9 mouse cellular contexts compared by ENCODE assay signal in genomic region chr16:10925591-10926180, GRCm38 (mm10).
A peak's percentile ranks its signal among the peaks of the same experiment; 100 is the strongest.
DNase-seq lines count a peak whose midpoint lies in the region; ATAC-seq lines count a peak whose summit lies in the region.
"Had no signal": no experiment of that assay in that cellular context is flagged by ENCODE, and none has a peak within 500 bp of the region (broad histone marks: within the 10 kb centered on the region; RNA-seq: fewer than 3 reads in every experiment).

No protein-coding gene starts in this region.

- ATAC-seq in hindbrain, embryonic 13.5 days (ENCODE audit: low FRiP score) = no peak
- no peak for ATAC-seq in megakaryocyte, adult 5-6 weeks (ENCODE audit: poor library complexity, severe bottlenecking)

- no peak overlapping the region for H3K4me2 ChIP-seq in hindbrain, embryonic 13.5 days

- no peaks in the 10 kb centered on the region for H3K36me3 ChIP-seq in hindbrain, embryonic 10.5 days
- H3K36me3 ChIP-seq in hindbrain, embryonic 13.5 days = no peaks in the 10 kb centered on the region

- H3K4me1 ChIP-seq in hindbrain, embryonic 10.5 days (replicated peaks) = peaks cover 16% of the 10 kb centered on the region
- H3K4me1 ChIP-seq in hindbrain, embryonic 13.5 days (replicated peaks) = no peaks in the 10 kb centered on the region; the same call in 1 of the 2 replicates

- H3K27ac ChIP-seq in hindbrain, embryonic 10.5 days = peak overlapping the region; percentile 68
- no peak overlapping the region for H3K27ac ChIP-seq in hindbrain, embryonic 13.5 days

- peaks cover 12% of the 10 kb centered on the region for H3K9me3 ChIP-seq in hindbrain, embryonic 10.5 days
- 0 out of 2 replicates have a peak, but pooled peaks cover 2% of the 10 kb centered on the region for H3K9me3 ChIP-seq in hindbrain, embryonic 13.5 days

- 67% methylated on average over 7 of the region's 7 CpGs for WGBS in hindbrain, embryonic 10.5 days
- 50% methylated on average over 7 of the region's 7 CpGs for WGBS in hindbrain, embryonic 13.5 days

- no peak overlapping the region for H3K4me3 ChIP-seq in hindbrain, embryonic 10.5 days
- H3K4me3 ChIP-seq in hindbrain, embryonic 13.5 days = no peak overlapping the region

- DNase-seq in hindbrain, embryonic 10.5 days (ENCODE audit: low spot score) = no peak
- peak; percentile 38 for DNase-seq in retina, postnatal 1 day
- no peak for DNase-seq in retina, embryonic 14.5 days (ENCODE audit: low spot score)
- peak; percentile 43 to 60 for DNase-seq in cerebellum, postnatal 25 days
- peak; percentile 62 for DNase-seq in testis, postnatal 14 days (ENCODE audit: low spot score)
- no peak for DNase-seq in layer of hippocampus, adult 11-12 months (ENCODE audit: low spot score)
- DNase-seq: lung, adult 18-20 months had no signal

- H3K9ac ChIP-seq in hindbrain, embryonic 13.5 days = no peak overlapping the region

- no peaks in the 10 kb centered on the region for H3K27me3 ChIP-seq in hindbrain, embryonic 10.5 days (ENCODE audit: insufficient read depth, poor library complexity, severe bottlenecking)
- no peaks in the 10 kb centered on the region for H3K27me3 ChIP-seq in hindbrain, embryonic 13.5 days

Comparison
In these comparisons a context has a peak if more than half of its experiments do, and no peak if none do; other contexts are left out.
1. DNase-seq: peak in retina, postnatal 1 day (single experiment), cerebellum, postnatal 25 days (2 of 2) and testis, postnatal 14 days (single experiment); none in hindbrain, embryonic 10.5 days (single experiment), retina, embryonic 14.5 days (single experiment) and layer of hippocampus, adult 11-12 months (single experiment).